In genomic region chr11:119503675-119504074, GRCm38 (mm10) we compare ENCODE assay signal across 9 mouse cellular contexts. TPM values are rescaled to one million over a fixed set of nuclear protein-coding genes. Genes with fewer than 3 reads are reported as not detected.
DNase-seq lines count a peak whose midpoint lies in the region; ATAC-seq and TF ChIP-seq lines count a peak whose summit lies in the region.
"Had no signal": no experiment of that assay in that cellular context is flagged by ENCODE, and none has a peak within 500 bp of the region (broad histone marks: within the 10 kb centered on the region; RNA-seq: fewer than 3 reads in every experiment).

No protein-coding gene starts in this region.

- H3K4me1 ChIP-seq in E14TG2a.4 (replicated peaks; ENCODE audit: low read depth, low read length): no peaks in the 10 kb centered on the region
- peaks cover 1% of the 10 kb centered on the region; the same call in 1 of the 2 replicates for H3K4me1 ChIP-seq in forebrain, embryonic 10.5 days
- no peaks in the 10 kb centered on the region for H3K4me1 ChIP-seq in lung, embryonic 15.5 days

- H3K4me2 ChIP-seq in lung, embryonic 15.5 days: no peak overlapping the region

- H3K36me3 ChIP-seq in E14TG2a.4 (ENCODE audit: insufficient read depth, low read length): peaks cover 96% of the 10 kb centered on the region
- H3K36me3 ChIP-seq in forebrain, embryonic 10.5 days (replicated peaks): peaks cover 98% of the 10 kb centered on the region
- peaks cover 68% of the 10 kb centered on the region for H3K36me3 ChIP-seq in lung, embryonic 15.5 days

- no peaks in the 10 kb centered on the region for H3K9me3 ChIP-seq in E14TG2a.4 (ENCODE audit: low read length)
- no peaks in the 10 kb centered on the region for H3K9me3 ChIP-seq in forebrain, embryonic 10.5 days
- no peaks in the 10 kb centered on the region for H3K9me3 ChIP-seq in lung, embryonic 15.5 days

- peak; percentile 55; the same call in 1 of the 2 replicates for ATAC-seq in lung, embryonic 15.5 days (ENCODE audit: borderline replicate concordance, extremely low read depth, low FRiP score, low TSS enrichment)
- peak; percentile 59 for ATAC-seq in neutrophil, adult 5-6 weeks (ENCODE audit: extremely low read depth, insufficient number of reproducible peaks, low FRiP score, poor library complexity, severe bottlenecking)

- intact Hi-C loops in heart, postnatal 25 days (cut with DNase I): loop anchor here (1.0 to 10.0 kb wide), 4 partner anchors 114 to 481 kb away; no protein-coding TSS in a partner anchor

- DNase-seq in c-Kit-positive CD71-negative TER-119-negative erythroid progenitor cells, embryonic 14.5 days (ENCODE audit: low read depth): peak; percentile 39
- DNase-seq in forebrain, embryonic 10.5 days (ENCODE audit: extremely low spot score, low spot score): peak; percentile 74
- peak; percentile 14 for DNase-seq in heart, postnatal 25 days (ENCODE audit: low spot score)
- DNase-seq in layer of hippocampus, adult 18-20 months (ENCODE audit: low spot score in 2 of 2): peak; percentile 59 to 84
- peak; percentile 23 to 30 for DNase-seq in thymus, adult 18-20 months

- H3K4me3 ChIP-seq in E14TG2a.4 (replicated peaks; ENCODE audit: low read length): no peak overlapping the region
- no peak overlapping the region for H3K4me3 ChIP-seq in forebrain, embryonic 10.5 days
- H3K4me3 ChIP-seq in lung, embryonic 15.5 days: no peak overlapping the region
- H3K4me3 ChIP-seq: erythroblast, embryonic 14.5 days had no signal

- H3K27ac ChIP-seq in forebrain, embryonic 10.5 days: no peak overlapping the region
- H3K27ac ChIP-seq in lung, embryonic 15.5 days: no peak overlapping the region

- H3K9ac ChIP-seq in lung, embryonic 15.5 days: no peak overlapping the region

- H3K27me3 ChIP-seq in E14TG2a.4 (ENCODE audit: insufficient read depth, low read length): no peaks in the 10 kb centered on the region
- H3K27me3 ChIP-seq in forebrain, embryonic 10.5 days (ENCODE audit: poor library complexity, severe bottlenecking): no peaks in the 10 kb centered on the region
- H3K27me3 ChIP-seq in lung, embryonic 15.5 days: no peaks in the 10 kb centered on the region

- peak; percentile 96 for TF ChIP-seq CTCF in E14TG2a.4 (conservative IDR thresholded peaks at IDR 0.05; ENCODE audit: low read length)

RNA-seq across cellular contexts. Expression of gene Endov, which starts 12.5 kb away (rescaled TPM):
- polyA plus RNA-seq in forebrain, embryonic 10.5 days (2016; fragmentation: Nextera tagmentation; extraction: Ambion mirVana): 24.0 and 24.5 TPM in 2 replicates
- 10 to 100 TPM in 1 of 2 experiments, 1 to 10 TPM in 1; 7.1 to 10.3 TPM for total RNA-seq in heart, postnatal 25 days (2021)
- 10 to 100 TPM; 34.7 to 36.2 TPM for total RNA-seq in layer of hippocampus, adult 18-20 months (2021)
- 17.2 and 17.4 TPM in 2 replicates for polyA plus RNA-seq in lung, embryonic 15.5 days (2015; fragmentation: Nextera tagmentation; extraction: Ambion mirVana)
- total RNA-seq in neutrophil, adult 5-6 weeks (2017): 10.8 and 14.6 TPM in 2 replicates

RNA-seq across cellular contexts. Expression of gene Nptx1, which starts 43.9 kb away (rescaled TPM):
- polyA plus RNA-seq in forebrain, embryonic 10.5 days (2016; fragmentation: Nextera tagmentation; extraction: Ambion mirVana): 1.4 and 1.7 TPM in 2 replicates
- under 1 TPM; 0.26 to 0.34 TPM for total RNA-seq in heart, postnatal 25 days (2021)
- 100 to 1,000 TPM; 492 to 504 TPM for total RNA-seq in layer of hippocampus, adult 18-20 months (2021)
- polyA plus RNA-seq in lung, embryonic 15.5 days (2015; fragmentation: Nextera tagmentation; extraction: Ambion mirVana): 1.7 TPM in 2 replicates
- total RNA-seq in neutrophil, adult 5-6 weeks (2017): not detected in 2 replicates
- polyA plus RNA-seq: erythroblast, embryonic 14.5 days had no signal

Comparison
In these comparisons a context has a peak if more than half of its experiments do, and no peak if none do; other contexts are left out.
1. DNase-seq: peak in every context shown above with its lines; median percentile 74 in forebrain, embryonic 10.5 days; 72 in layer of hippocampus, adult 18-20 months; 39 in c-Kit-positive CD71-negative TER-119-negative erythroid progenitor cells, embryonic 14.5 days; 26 in thymus, adult 18-20 months; 14 in heart, postnatal 25 days.
2. RNA of gene Nptx1, which starts 43.9 kb away (total RNA-seq): 492 to 504 TPM in layer of hippocampus, adult 18-20 months; 0.26 to 0.34 TPM in heart, postnatal 25 days and not detected in neutrophil, adult 5-6 weeks; every median in the first group is over 100 times any median in the second.